Mouse (Mus musculus) mouse trophoblast stem cell (cell line): ENCODE measurements around the gene Cryz.

Source experiments
- in situ Hi-C, 2 experiments: fragments of 300-500 bp; cut with MseI, MboI; formaldehyde crosslinking; loops; 2 replicates in 1 of 2; 3 replicates in 1 of 2; pipeline ENCODE4 v1.15.1; 2025

Cryz gene

DNA sequence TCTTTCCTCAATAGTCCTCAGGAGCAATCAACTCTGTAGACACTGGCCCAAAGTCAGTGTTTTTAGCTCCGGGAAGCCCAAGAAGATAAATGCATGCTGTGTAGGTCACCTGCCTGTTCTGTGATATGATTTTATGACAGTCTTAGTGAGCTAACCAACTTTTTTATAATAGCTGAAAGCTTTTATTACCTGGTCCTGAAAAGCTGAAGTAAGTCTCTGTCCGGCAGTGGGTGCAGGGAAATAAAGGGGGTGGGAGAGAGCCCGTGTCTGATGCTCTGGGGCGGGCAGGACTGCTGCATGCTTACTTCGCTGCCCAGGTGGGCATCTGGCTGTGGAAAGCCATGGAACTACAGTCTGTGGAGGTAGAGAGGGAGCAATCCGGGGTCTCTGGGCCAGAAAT lies 74.1 kb downstream of the Cryz start:
- in situ Hi-C loops: no loop called here

- in situ Hi-C loops: no loop called here
Measured at GRCm38 (mm10) chr3:154671013-154671412, 74.5 kb downstream of the Cryz start.
